Mouse (Mus musculus) right cerebral cortex, postnatal 14 days (tissue): ENCODE data around the gene Zfp277.
A peak's percentile ranks its signal among the peaks of the same experiment; 100 is the strongest.

Experiments used
- DNase-seq: peaks from one replicate; pipeline ENCODE4 v3.0.0; 2022

The Zfp277 gene

DNA sequence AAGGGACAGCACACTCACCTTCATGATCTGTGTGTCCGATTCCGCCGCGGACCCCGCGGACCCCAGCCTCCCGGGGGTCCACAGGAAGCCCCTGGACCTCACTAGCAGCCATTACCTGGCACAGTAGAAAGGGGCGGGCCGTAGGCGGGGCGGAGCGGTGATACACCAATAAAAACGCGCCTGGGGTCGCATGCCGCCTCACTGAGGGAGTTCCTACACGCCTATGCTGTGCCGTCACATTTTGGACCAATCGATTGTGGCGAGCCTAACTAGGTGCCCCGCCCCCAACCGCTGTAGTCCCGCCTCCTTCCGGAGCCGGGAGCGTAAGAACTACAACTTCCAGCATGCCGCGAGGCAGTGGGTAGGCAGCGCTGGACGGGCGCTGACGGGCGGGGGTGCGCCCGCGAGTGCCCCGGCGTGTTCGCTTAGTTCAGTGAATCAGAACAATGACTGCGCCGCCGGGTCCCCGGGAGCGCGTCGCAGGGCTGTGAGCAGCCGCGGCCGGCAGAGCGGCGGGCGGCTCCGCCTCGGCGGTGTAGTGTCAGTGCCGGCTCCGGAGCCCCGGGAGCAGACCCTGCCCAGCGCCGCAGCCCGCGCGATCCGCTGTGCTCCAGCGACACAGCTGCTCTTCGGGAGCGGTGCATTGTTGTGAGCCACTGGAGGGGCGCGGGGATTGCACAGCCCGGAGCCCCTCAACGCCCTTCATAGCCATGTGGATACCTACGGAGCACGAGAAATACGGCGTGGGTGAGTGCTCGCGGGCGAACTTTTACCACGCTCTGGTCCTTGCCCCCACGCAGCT, at the start of gene Zfp277, which contains the start of gene Dock4:
Zfp277 (minus strand) TSS at position 255 of the 802 bp plus-strand sequence.
Dock4 (plus strand) TSS at position 305 of the 802 bp plus-strand sequence.
- peak; percentile 99 for DNase-seq

DNA sequence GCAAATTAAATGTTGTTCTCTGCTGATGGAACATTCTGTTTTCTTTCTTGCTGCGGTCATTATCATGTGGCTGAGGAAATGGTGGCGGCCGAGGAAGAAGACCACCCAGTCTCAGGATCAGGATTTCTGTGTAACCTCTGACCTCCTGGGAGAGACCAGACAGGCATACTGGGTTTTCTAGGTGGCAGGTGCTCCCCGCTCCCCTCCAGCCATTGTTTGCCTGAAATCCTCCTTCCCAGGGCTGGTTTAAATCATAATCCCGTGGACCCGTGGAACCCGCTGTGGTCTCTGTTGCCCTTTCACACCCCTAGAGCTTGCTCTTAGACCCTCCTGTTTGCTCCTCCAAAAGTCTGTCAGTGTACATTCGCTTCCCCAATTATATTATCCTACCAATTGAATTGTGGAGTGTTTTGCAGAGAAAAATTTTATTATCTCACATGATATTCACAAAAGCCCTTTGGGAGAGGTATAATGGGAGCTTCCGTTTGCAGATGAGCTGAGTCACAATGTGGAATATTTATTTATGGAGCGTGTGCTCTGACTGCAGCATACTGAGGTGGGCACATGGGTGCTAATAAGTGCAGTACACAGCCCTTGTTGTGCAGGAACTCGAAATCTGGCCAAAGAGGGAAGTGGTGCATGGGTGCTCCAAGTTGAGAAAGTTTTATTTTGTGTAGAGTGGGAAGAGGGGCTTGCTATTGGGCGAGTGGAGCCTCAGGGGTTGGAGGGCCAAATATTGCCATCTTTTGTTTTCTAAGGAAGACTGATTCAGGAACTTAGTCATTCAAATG, 40.5 kb upstream of the Zfp277 start:
- no peak for DNase-seq

DNA sequence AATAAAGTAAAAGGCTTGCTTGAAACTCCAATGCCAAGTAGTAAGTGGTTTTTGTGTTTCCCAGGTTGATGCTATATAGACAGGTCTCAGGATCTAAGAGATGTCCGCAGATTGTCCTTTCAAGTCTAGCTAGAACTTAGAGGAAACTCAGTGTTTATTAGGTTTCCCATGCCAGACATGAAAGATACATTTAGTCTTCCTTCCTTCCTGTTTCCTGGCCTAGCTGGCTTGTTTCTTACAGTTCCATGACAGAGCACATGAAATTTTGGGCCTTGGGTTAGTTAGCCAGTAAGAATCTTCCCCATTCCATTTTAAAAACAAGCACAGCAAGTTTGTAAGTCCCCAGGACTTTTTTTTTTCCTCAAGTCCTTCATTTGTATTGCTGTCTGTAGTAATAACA, 39.5 kb upstream of the Zfp277 start:
- DNase-seq: no peak

DNA sequence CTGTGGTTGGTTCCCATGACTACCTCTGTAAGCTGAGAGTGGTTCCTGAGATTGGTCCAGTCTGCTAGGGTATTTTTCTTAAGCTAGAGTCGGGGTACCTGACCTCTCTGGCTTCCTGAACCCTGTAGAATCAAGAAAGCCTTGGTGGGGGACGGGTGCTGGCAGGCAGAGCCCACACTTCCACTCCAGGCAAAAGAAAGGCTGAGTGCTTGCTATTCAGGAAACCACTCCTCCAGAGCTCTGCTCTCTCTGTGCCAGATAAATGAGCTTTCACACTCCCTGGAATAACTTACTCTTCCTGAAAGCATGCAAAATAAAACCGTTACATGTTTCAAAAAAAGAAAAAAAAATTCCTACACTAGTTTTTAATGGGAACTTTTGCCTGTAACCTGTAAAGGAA, 38.5 kb upstream of the Zfp277 start:
- DNase-seq: no peak

DNA sequence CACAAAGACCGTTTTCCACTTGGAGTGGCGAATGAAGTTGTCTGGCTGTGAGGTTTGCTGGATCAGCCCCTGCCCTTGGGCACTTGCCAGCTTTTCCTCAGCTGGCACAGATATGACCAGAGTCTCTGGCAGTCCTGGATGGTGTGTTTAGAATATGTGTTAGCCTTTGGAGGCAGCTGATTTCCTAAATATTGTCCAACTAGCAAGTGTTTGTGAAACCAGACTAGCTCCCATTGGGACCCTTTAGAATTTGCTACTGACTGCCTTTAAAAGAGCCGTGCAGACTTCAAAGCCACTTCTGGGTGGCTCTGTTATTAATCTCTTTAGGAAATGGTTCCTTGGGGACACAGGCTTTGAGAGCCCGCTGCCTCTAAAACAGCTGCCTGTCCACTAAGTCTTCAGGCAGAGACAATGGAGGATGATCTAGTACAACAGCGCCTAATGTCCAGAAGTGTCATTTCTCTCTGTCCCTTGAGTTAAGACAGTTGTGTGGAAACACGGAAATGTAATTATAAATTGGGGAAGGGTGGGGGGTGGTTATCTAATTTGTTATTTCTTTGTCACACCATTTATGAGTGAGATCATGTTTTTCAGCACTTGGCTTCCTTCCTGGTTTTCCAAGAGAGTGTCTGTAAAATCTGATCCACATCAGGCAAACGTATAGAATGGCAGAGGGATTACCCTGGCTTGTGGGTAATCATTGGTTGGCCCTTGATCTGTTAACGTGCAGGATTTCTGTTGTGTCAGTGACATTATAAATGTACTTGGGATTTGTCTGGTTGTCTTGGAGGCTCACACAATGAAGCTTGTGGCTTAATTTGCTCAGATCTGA, 32.1 kb upstream of the Zfp277 start:
- no peak for DNase-seq

DNA sequence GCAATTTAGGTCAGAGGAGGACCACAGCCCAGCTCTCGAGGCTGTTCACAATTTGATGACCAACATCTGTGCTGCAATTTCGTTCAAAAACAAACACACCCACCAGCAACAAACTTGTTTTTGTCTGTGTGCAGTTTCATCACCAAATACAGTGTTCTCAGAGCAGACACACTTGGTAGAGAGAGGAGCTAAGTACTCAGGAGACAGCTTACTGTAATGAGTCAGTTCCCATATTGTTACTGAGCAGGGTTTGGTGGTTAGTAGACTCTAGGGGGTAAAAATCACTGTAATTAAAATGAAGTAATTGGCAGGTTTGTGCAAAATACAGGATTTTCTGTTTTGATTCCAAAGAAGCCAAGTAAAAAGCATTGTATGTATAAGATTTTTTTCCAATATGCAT, 28.0 kb upstream of the Zfp277 start:
- DNase-seq: no peak

DNA sequence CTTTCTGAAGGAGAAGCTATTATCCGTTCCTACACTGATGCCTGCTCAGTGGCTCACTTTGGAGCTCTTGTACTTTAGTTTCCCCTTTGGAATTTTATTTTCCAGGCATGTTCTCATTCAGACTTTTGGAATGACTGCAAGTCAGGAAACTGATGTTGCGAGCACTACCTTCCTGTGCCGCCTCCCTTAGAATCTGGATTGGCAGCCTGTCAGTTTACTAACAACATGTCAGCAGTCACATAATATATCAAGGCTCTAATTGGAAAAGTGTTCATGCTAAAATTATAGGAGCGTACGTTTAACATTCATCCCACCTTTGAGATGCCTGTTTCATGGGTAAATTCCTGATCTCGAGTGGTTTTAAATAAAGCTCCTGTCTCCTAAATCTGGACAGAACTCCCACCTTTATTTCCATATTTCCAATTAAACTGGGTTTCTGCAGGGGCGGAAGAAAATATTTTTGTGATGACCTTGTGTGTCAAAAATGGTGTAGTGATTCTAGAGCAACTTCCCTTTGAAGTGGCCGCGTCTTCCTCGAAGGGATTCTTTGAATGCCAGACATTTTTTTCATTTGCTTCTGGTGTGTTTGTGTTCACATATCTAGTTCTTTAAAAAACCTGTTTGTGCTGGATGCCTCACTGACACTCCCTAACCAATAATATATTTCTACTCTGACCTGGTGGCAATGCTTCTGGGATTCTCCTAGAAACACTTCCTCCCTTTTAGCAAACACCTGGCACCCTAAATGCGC, 26.1 kb upstream of the Zfp277 start:
- no peak for DNase-seq

DNA sequence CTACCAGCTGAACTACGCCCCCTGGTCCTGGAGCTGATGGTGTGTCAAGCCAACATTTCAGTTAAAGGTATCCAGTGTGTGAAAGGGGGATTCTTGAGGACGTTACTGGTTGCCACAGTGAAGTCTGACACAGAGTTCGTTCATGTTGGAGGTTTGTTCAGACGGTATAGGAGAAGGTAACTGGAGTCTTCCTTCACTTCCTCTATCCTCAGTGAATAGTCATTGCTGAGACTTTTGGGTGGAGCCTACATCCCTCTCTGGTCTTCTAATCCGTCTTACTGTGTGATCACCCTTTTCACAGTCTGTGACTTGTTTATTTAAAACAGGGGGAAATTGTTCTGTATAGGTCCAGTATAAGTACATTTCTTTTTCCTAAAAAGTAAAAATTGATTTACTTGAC, 23.3 kb upstream of the Zfp277 start:
- no peak for DNase-seq

DNA sequence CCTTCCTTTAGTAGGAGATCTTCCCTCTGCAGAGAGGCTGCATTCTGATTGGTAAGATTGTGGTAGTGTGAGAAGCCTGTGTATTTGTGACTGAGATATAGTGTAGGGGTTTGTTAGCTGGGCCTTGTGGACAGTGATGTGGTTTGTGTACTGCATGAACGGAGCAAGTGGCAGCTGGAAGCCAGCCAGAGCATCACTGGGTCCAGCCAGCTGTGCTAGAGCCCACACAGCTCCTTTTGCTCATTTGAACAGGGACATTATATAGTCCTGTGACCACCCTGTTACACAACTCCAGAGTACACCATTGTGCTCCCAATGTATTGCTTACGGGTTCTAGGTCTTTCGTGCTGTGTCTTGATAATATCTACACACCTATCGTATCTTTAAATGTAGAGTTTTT, 22.5 kb upstream of the Zfp277 start:
- DNase-seq: peak; percentile 54

DNA sequence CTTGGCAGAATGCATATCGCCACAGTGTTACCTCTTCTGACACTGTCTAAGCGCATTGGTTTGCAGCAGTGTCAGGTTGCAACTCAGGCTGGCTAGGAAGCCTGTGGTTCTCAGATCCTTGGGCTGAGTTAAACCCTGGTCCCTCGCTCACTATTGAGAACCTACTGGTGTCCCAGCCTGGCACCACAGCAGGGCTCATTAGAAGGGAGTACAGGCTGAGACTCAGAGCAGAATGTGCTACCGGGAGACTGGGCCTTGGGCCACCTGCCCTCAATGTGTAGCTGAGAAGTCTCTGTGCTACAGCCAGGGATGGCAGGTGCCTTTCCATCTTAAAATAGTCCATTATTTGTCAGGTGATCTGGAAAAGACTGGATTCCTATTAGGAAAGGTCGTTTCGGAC, 18.6 kb upstream of the Zfp277 start:
- peak; percentile 21 for DNase-seq

DNA sequence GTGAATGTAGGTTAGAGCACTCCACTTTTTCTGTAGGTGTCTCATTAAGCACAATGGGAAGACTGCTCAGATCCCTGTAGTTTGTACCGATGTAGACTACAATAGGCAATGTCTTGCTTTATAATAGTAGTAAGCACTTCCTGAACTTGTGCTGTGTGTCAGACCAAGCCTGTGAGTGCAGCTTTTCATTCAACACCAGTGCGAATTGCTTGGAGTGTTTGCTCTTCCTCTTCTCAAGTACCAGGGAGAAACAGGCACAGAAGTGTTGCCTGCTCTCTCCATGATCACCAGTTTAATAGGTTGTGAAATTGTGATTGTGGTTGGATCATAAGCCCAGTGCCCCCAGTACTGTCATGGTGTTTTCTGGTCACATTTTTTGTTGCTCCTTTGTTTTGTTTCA, 18.1 kb upstream of the Zfp277 start:
- no peak for DNase-seq

DNA sequence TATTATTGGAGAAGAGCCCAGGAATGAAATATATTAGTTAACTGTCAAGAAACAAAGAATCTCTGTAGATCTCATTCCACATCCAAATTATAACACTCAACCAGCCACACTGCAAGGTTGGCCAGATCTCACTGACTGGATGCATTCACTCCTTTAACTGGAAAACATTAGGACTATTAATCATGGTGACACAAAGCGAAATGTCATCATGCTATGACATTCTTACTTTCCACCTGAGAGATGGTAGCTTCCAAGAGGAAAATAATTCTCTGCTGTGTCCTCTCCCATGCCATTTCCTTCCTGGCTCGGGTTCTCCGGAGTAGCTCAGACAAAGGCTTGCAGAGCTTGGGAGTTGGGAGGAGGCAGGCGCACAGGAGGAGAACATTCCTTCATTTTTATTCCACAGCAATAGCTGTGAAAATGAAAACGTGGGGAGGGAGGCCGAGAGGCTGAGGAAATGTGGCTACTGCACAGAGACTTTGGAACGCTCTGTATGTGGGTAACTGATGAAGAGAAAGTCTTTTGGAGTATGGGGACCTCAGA, 17.1 kb upstream of the Zfp277 start:
- DNase-seq: no peak

DNA sequence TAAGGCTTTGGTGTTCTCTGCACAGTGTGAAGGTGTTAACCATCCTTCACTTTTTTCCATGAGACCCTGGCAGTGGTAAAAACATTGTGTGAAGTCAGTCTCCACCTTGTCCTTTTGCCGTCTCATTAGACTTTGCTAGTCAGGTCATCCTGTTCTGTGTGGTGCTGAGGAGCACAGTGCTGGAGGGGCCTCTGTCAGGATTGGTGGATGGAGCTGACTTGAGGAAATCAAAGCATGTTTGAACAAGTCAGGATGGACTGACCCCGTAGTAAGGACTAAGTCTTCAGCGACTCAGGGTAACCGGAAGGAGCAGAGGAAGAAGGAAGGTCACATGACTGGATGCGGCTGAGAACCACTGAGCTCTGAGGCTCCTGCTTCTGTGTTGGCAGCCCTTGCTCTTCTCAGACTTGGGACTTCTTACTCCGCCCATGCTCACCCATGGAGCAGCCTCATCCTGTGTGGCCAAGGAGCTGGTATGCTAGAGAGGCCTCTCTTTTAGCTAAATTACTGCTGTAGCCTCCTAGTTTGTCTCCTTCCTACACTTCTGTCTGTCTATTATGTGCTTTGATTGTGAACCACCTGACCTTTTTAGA, 14.1 kb upstream of the Zfp277 start:
- no peak for DNase-seq

DNA sequence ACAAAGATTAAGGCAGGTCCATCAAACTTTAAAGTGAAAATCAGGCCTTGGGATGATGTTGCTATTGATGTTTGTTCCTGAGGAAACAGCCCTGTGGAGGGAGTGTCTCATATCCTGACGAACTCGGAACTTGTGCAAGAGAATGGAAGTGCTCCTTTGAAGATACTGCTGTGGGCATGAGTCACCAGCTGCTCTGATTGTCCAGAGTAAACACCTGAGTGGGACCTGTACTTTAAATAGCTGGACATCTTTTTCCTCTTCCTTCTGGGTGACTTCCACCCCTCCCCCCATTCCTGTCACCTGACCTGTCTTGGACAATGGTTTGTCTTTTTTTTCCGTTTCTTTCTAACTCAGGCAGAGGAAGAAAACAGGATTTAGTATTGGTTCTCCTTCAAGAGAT, 13.3 kb upstream of the Zfp277 start:
- no peak for DNase-seq

DNA sequence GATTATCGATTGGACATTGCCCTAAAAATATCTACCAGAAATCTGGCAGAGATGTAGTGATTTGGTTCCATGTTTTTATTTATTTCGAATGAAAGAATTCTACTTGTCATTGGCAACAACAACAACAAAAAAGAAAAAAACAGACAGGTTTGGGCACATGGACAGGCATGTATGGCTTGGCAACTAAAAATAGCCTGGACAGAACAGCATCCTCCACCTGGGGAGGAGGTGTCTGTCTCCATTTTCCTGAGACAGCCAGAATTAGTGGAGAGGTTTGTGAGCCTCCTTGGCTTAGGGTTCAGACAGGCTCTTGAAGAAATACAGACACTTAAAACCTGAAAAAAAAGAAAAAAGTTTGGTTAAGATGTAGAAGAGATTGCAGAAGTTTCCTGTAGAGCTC, 10.8 kb upstream of the Zfp277 start:
- DNase-seq: no peak

DNA sequence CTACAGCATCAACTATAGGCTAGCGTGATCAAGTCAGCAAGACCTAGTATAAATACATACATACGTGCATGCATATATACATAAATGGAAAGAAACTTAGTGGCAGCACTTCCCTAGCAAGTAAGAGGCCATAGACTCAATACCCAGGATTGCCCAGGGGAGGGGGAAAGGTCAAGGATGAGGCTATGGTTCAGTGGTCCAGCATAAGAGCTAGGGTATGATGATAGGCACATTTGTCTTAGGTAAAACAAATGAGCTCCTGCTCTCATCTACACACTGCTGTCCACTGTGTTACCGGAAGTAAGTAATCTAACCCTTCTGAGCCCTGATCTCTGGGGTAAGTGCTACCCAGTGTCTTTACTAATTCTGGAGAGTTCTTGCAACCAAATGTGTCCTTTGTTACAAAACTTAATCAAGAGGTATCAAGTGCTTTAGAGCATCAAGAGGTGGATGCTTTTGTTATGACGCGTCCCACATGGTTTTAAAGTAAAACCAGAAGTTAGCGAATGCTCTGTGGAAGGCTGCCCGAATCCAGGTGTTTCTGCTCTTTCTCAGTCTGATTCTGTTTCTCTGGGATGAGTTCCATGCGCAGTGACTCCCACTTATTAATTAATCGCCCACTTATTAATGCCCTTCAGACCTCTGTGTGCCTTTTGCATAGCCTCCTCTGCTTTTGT, 3.6 kb upstream of the Zfp277 start:
- DNase-seq: no peak

DNA sequence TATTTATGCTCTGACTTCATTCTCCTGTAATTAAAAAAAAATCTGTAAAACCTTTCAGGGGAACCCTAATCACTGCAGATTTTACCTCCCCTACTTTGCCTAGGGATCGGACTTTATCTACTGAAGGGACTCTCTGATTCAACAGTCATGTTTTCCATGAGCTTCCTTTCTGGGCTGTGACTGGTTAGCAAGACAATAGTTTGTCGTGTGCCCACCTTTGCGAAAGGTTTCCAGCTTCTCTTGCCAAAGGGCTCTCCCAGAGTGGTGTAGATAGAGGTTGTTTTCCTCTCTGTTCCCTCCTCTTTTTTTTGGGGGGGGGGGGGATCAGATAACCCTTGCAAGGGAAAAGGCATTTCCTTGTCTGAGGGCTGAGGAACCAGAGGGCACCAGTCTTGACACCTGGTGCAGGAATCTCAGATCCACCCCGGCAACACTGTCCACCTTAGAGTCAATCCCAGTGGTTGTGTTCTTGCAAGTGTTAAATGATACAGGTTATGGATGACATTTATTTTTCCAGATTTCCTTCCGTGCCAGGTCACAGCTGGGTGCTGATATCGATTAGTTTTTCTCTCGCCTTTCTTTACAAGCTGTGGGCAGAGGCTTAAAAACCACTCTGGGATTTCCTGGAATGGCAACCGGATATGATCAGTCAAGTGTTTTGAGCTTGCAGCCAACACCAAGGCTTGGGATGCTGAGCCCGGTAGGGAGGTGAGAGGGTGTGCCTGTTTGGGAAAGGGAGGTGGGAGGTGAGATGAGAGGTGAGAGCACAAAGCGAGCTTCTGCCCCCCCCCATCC, 2.1 kb upstream of the Zfp277 start:
- DNase-seq: no peak

DNA sequence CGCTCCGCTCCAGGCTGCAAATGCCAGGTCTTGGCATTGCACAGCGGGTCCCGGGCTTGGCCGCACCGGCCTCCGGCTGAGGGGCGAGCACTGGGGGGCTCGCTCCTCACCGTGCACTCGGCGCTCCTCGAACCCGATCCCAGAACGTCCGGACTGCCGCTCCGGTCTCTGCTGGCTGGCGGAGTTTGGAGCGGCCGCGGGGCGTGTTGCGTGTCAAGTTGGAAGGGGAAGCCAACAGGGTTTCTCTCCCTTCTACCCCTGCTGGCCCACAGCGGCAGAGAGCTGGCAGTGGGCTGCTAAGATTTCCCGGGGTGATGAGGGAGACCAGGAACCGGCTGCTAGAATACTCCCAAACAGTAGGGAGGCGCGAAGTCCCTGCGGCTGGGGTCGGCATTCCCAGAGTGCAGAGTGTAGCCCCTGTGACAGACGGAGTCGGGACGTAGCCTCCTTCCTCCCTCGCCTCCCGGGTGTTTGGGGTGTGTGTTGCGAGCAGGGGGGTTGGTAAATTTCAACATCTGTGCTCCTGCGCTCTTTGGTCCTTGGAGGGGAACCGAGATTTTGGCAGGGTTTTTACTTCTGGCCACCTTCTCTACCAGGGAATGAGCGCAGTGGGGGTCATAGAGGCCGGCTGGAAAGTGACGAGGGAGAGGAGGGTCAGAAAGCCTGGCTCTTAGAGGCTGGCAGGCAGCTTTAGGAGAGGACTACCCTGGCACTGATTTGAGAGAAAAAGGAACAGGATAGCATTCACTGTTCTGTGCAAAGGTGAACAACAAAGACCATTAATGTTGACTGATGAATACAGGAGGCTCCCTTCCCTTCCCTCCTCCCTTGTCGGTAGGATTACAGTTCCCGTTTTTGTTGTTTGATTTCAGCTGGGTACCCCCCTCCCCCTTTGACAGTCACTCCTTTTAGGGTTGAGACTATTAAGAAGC, 1.0 kb upstream of the Zfp277 start:
- DNase-seq: peak; percentile 50

DNA sequence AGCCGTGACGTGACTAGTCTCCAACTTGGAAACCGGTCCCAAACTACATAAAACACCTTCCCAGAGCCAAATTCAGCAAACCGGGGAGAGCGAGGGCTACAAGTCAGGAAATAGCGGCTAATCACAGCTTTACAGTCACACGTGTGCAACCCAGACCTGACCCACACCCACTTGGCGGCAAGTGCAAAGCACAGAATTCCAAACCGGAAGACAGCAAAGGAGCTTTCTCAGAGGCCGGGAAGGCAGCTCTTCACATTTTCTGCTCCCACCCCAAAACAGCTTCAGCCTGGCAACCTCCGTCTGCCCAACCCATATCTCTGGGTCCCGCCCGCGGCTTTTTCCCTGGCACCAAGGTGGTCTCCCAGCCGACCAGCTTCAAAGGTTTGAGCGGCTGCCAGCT, 496 bp downstream of the Zfp277 start:
- no peak for DNase-seq
